Mouse (Mus musculus) lung, adult 2 months (tissue): ENCODE data around the gene Sat2. TPM values are rescaled to one million over a fixed set of nuclear protein-coding genes. Genes with fewer than 3 reads are reported as not detected.

ENCODE experiments used
- DNase-seq: peaks from one replicate; pipeline ENCODE4 v3.0.0; 2022
- H3K4me1 ChIP-seq: fragments of 200-500 bp; 2 replicates; pipeline ENCODE4 v1.6.1; 2011; ENCODE audit warnings: low read length; ENCODE audit not compliant: control insufficient read depth, insufficient read depth
- H3K4me3 ChIP-seq: fragments of 200-500 bp; replicated peaks from 2 replicates; pipeline ENCODE3; 2011; ENCODE audit warnings: low read depth, mild to moderate bottlenecking, control low read depth, low read length; ENCODE audit errors: extremely low read depth
- CTCF ChIP-seq: fragments of 200-500 bp; IDR thresholded peaks from 2 replicates; pipeline ENCODE4 v1.5.1; 2011; ENCODE audit warnings: mild to moderate bottlenecking, low read length, control low read depth; ENCODE audit not compliant: insufficient read depth
- POLR2A ChIP-seq: fragments of 200-500 bp; IDR thresholded peaks from 2 replicates; pipeline ENCODE4 v1.6.1; 2011; ENCODE audit warnings: low read depth, mild to moderate bottlenecking, control low read depth, low read length, borderline replicate concordance; ENCODE audit errors: extremely low read depth
- WGBS: fragments of 180-500 bp; shearing (Covaris S2); methylation state at CpG from one replicate; pipeline ENCODE4 v1.1.7; 2018; 5-methylcytosine and 5-hydroxymethylcytosine counted together
- polyA plus RNA-seq: library from polyadenylated mRNA; depleted of rRNA; stranded (reverse); fragments of >200 nt; gene quantifications from 2 replicates; pipeline ENCODE4 v1.2.3, GENCODE M21; 2012; rRNA removed

Gene Sat2
- 3.4 and 6.1 TPM in 2 replicates for polyA plus RNA-seq

GRCm38 (mm10) chr11:69621571-69622268 is at the start of gene Sat2:
TSS of gene Sat2 (plus strand) at chr11:69622024.
- 3% methylated on average over 20 of the region's 20 CpGs for WGBS
- no peak for TF ChIP-seq CTCF
- TF ChIP-seq POLR2A, result peak; percentile 14; the same call in 1 of the 2 replicates
- peak within 1 kb of the TSS; percentile 80 for H3K4me3 ChIP-seq
- H3K4me1 ChIP-seq, result no peaks in the 10 kb centered on the region; the same call in 1 of the 2 replicates
- DNase-seq, result peak; percentile 57

GRCm38 (mm10) chr11:69575220-69575619 is 46.6 kb upstream of the Sat2 start:
- Histone ChIP-seq H3K4me3 (no peak overlapping the region), H3K4me1 (peaks cover 10% of the 10 kb centered on the region)
- TF ChIP-seq CTCF, result peak; percentile 28; the same call in 1 of the 2 replicates
- no peak for TF ChIP-seq POLR2A
- 59% methylated on average over 3 of the region's 3 CpGs for WGBS
- no peak for DNase-seq

DNA sequence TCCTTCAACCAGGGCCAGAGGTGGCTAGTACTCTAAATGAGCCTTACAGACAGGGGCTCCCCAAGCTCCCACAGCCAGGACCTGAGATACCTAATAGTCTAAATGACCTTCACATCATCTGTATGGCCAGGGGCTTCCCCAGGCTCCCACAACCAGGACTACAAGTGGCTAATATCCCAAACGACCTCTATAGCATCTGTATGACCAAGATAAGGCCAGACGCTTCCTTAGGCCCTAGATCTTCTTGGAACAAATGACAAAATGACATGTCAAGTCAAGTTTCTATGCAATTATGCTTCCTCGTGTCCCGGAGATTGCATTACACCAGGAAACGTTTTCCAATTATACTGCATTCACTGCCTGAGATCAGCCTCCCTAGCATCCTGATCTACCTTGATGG is 45.5 kb upstream of the Sat2 start:
- Histone ChIP-seq H3K4me3 (no peak overlapping the region), H3K4me1 (peaks cover 10% of the 10 kb centered on the region)
- 73% methylated on average over 5 of the region's 5 CpGs for WGBS
- no peak for TF ChIP-seq POLR2A
- TF ChIP-seq CTCF, result no peak
- DNase-seq, result no peak

DNA sequence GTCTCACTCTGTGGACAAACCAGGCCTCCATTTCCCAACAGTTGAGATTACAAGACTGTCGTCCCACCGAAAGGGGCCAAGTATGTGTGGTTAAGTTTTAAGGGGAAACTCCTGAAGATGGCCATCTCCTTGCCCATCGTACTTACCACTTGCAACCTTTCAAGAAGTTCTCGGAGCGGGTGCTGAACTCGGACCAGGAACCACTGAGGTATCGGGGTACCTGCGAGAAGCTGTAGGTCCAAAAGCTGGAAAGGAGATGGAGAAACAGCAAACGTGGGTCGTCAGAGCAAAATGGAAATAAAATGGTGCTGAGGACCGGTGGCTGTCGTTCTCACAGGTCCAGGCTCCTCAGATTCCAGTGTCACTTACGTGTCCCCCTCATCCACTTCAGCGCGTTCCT is 43.5 kb upstream of the Sat2 start:
- DNase-seq, result peak; percentile 24
- TF ChIP-seq CTCF, result no peak
- TF ChIP-seq POLR2A, result no peak
- 15% methylated on average over 15 of the region's 15 CpGs for WGBS
- Histone ChIP-seq H3K4me1 (peaks cover 10% of the 10 kb centered on the region), H3K4me3 (peak overlapping the region; percentile 80)

- H3K4me1 ChIP-seq, result peaks cover 10% of the 10 kb centered on the region
- under 1% methylated on average over 39 of the region's 39 CpGs for whole genome bisulfite sequencing
- peak; percentile 96 for DNase-seq
Measured at GRCm38 (mm10) chr11:69579128-69580017, 42.5 kb upstream of the Sat2 start.

GRCm38 (mm10) chr11:69580091-69580514 is 41.7 kb upstream of the Sat2 start, which contains the start of the genes Wrap53 and Trp53:
TSS of gene Wrap53 (minus strand) at chr11:69580255.
TSS of gene Trp53 (plus strand) at chr11:69580359.
- TF ChIP-seq CTCF, result no peak
- TF ChIP-seq POLR2A, result peak; percentile 84; the same call in 1 of the 2 replicates
- Histone ChIP-seq H3K4me3 (peak within 1 kb of the TSS; percentile 91), H3K4me1 (peaks cover 10% of the 10 kb centered on the region)
- under 1% methylated on average over 13 of the region's 13 CpGs for WGBS
- peak; percentile 87 for DNase-seq

More at GRCm38 (mm10) chr11:69579128-69580017, 42.5 kb upstream of the Sat2 start:
- peak overlapping the region; percentile 91 for H3K4me3 ChIP-seq
- TF ChIP-seq CTCF, result peak; percentile 94
- TF ChIP-seq POLR2A, result peak; percentile 44; the same call in 1 of the 2 replicates

DNA sequence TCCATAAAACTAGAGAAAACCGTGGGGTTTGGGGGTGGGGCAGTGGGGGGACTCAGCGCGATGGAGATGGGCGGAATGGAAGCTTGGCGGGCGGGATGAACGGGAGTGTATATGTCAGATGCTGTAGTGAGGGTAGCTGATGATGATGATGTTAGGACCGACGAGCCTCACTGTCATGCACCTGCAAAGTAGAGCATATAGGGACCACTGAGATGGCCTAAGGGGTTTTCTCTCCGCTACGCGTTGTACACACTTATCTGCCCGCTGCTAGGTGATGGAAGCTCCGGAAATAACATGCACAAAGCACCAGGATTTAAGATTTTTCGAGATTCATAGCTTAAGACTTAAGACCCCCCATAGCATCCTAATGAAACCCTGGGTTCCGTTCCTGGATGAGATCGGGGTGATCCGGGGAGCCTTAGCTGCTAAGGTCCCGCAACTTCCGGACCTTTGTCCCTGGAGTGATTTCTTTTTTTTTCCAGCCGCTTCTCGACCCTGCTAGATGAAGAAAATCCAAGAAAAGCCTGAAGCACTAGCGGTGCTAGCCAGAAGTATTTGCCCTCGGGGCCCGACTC is 41.2 kb upstream of the Sat2 start:
- Histone ChIP-seq H3K4me3 (peak overlapping the region; percentile 91), H3K4me1 (peaks cover 10% of the 10 kb centered on the region)
- TF ChIP-seq CTCF, result no peak
- no peak for TF ChIP-seq POLR2A
- no peak for DNase-seq
- under 1% methylated on average over 25 of the region's 25 CpGs for WGBS

GRCm38 (mm10) chr11:69581147-69581688 is 40.6 kb upstream of the Sat2 start:
- Histone ChIP-seq H3K4me1 (peaks cover 10% of the 10 kb centered on the region), H3K4me3 (peak overlapping the region; percentile 91)
- under 1% methylated on average over 36 of the region's 36 CpGs for WGBS
- TF ChIP-seq POLR2A (peak; percentile 48; the same call in 1 of the 2 replicates), CTCF (no peak)
- DNase-seq, result peak; percentile 85
